Mouse (Mus musculus) layer of hippocampus, postnatal 14 days (tissue): ENCODE results near the gene Ahnak2. TPM values are rescaled to one million over a fixed set of nuclear protein-coding genes. Genes with fewer than 3 reads are reported as not detected.

ENCODE experiments used
- DNase-seq, 2 experiments: peaks; one replicate each; pipeline ENCODE4 v3.0.0; 2021 to 2022; ENCODE audit warnings: low spot score in 2 of 2, mixed read lengths in 1 of 2
- total RNA-seq, 2 experiments: library from RNA; stranded (reverse); gene quantifications; 2 replicates each; pipeline ENCODE4 v1.2.3; 2021

The Ahnak2 gene
- total RNA-seq, 2 experiments from 2014 or later, result 4.9 to 7.8 TPM

GRCm38 (mm10) chr12:112762018-112762417, 40.4 kb downstream of the Ahnak2 start:
- no peak for DNase-seq

DNA sequence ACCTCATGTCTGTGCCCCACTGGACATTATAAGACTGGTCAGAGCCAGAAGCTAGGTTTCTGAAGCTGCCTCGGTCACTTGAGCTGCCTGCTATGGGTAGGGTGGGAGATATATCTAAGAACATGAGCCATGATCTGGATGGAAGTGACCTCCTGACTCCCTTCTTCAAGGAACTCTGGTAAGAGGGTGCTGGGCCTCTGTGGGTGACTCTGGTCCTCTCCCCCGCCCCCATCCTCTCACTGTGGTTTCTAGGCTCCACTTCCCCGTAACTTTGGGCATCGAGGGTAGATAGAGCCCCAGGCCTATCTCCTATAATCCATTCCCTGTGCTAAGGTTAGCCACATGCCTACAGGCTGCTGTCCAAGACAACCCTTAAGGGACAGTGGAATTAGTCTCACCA, 41.0 kb downstream of the Ahnak2 start:
- no peak for DNase-seq

DNA sequence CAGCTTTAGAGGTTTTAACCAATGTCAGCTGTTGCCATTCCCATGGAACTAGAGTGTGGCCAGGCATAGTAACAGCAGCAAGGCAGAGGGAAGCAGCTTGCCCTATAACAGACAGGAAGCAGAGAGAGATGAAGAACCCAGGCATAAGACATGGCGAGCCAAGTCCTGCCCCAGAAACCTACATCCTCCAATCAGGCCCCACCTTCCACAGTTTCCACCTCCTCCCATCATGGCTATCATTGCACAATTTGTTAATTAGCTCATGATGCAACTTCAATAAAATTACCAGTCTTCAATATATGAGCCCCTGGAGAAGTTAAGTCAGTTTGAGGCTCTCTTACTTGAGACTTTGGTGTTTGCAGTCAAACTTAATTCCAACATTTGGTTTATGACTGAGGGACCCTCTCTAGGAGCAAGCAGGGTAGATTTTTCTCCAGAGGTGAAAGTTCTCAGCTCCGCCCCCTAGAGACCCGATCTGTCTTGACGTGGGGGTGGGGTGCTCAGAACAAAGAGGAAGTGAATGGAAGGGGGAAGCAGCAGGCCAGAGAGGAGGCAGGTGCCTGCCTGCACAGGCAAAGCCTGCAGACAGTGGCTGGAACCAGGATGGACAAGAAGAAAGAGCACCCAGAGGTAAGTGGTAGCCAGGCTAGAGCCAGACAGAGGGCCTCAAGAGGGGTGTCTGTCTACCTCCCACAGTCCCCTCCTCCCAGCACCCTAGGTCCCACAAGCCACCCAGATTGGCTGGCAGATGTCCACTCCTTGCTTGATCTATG, 42.1 kb downstream of the Ahnak2 start, which contains the start of gene Pld4:
Pld4 (plus strand) TSS at position 502 of the 773 bp plus-strand sequence.
- no peak for DNase-seq

- no peak for DNase-seq
Measured at GRCm38 (mm10) chr12:112759471-112759870, 43.0 kb downstream of the Ahnak2 start.

DNA sequence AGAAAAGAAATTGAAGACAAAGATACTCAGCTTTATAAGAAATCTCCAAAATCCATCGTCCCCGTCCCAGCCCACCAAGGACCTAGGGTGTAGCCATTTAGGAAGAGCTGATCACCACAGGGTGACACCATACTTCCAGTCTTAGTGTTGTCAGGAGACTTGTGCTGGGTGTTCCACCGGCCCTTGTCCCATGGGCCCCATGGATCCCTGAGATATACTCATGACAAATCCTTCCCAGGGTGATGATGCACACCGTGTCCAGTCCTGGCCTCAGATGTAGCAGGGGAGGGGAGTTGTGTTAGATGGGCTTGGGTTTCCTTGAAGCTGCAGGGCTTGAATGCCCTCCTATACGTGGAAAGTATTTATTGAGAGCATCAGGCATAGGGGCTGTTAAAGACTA, 44.6 kb downstream of the Ahnak2 start:
- no peak for DNase-seq

- DNase-seq, result no peak
Measured at GRCm38 (mm10) chr12:112755900-112756299, 46.6 kb downstream of the Ahnak2 start.

GRCm38 (mm10) chr12:112752399-112752798, 50.1 kb downstream of the Ahnak2 start:
- no peak for DNase-seq

GRCm38 (mm10) chr12:112750976-112751375, 51.5 kb downstream of the Ahnak2 start:
- no peak for DNase-seq

DNA sequence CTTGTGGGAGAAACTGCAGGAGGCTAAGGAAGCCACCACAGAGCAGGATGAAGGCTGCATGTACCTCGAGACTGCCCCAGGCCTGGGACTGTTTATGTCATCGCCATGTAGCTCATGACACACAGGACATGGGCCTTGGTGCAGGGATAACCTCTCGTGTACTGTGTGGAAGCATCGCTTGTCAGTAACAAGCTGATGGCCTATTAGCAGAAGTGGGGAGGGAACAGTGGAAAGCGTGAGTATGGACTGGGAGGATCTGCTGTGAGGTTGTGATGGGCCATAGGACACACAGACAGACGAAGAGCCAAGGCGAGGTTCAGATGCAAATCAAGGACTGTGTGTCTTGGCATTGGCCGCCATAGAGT, 54.9 kb downstream of the Ahnak2 start:
- no peak for DNase-seq

DNA sequence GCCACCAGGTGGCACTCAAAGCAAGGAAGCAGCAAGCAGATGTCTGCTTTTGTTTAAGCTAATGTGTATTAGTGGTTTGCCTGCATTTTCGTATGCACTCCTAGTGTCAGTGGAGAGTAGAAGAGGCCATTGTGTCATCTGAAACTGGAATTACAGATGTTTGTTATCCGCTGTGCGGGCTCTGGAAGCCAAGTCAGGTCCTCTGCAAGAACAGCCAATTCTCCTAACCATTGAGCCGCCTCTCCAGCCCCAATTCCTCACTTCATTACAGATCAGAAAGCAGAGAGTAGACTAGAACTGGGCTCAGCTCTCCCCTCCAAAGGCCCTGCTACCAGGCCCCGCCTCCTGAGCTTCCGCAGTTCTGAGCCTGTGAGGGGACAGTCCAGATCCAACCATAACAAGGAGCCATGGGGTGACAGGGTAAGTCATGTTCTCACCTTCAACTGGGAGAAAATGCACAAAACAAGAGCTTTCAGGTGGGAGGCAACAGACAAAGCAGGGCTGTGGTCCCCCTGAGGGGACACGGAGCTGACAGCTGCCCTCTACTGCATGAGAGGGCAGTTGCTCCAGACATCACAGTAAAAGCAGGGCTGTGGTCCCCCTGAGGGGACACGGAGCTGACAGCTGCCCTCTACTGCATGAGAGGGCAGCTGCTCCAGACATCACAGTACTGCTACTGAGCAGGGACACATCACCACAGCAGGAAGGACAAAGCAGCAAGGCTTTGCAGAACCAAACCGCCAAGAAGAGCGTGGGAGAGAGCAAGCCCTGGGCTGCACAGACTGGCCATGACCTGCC, 55.5 kb downstream of the Ahnak2 start:
- DNase-seq, result peak in 1 of 2 experiments; percentile 71

DNA sequence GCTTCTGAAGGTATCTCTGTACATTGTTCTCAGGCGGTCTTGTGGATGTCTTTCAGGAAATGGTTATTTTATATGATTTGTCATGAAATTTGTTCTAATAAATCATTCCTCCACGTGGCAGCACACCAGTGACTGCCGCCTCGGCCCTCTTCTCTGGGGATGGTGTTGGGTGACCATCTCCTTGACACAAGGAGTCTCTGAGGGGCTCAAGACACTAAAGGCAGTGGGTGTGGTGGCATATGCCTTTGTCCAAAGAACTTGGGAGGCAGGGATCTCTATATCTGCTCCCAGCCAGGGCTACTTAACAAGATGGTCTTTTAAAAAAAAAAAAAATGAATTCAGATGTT, 56.0 kb downstream of the Ahnak2 start:
- no peak for DNase-seq

DNA sequence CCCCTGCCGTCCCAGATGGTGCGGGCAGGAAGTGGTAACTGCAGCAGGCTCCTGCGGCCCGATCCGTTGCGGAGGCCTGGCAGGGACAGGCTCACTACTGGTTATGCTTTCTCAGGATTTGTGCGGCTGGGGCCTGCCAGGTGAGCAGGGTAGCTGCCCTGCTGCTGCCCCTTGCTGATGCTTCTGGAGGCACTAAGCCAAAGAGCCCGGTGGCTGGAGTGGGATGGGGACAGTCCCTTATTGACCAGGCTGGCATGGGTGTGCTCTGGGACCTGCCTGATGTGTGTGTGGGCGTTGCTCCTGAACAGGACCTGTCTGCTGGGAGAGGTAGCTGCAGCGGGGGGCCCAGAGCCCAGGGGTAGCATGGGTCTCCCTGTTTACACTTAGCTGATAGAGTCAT, 56.7 kb downstream of the Ahnak2 start:
- DNase-seq, result no peak

- DNase-seq, result no peak
Measured at GRCm38 (mm10) chr12:112744891-112745580, 57.4 kb downstream of the Ahnak2 start.

DNA sequence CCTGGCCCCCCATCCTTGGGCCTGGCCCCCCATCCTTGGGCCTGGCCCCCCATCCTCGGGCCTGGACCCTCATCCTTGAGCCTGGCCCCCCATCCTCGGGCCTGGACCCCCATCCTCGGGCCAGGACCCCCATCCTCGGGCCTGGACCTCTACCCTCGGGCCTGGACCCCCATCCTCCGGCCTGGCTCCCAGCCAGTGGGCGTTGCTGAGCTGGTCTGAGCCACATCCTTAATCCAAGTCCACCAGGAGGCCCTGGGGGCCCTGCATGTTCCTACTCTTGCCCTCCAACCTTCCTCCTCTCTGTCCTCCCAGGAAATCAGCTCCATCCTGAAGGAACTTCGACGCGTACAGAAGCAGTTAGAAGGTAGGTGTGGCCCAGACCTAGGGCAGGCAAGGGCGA, 58.2 kb downstream of the Ahnak2 start:
- DNase-seq, result no peak

DNA sequence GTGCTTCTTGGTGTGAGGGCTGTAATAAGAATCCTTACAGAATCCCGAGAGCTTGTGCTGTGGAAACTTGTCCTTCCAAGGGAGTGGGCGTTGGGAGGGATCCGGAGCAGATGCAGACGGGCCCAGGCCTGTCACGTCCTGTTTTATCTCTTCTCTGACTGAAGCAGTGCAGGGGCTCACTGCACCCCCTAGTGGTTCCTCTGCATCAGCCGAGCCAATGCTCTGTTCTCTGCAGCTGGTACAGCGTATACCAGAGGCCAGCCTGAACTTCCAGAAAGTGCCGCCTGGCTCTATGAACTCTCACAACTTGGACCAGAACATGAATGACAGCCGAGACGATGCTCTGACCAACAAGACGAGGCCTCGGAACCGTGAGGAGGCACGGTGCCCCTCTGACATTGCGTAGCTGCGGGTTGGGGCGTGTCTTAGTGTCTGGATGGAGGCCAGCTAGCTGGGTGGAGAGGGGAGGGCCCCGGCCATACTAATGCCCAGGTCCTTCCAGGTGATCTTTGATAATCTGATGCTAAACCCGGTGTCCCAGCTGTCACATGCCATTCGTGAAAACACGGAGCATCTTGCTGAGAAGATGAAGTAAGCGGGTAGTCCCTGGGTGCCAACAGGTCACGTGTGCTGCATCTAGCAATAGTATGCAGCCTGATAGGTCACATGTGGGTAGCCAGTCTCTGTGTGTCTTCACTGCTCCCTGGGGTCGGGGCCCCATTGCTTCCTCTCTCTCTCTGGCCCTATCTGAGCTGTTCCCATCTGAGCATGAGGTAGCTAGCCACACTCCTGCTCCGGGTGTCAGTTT, 59.1 kb downstream of the Ahnak2 start:
- peak; percentile 83 to 86 for DNase-seq

GRCm38 (mm10) chr12:112742768-112743167, 59.7 kb downstream of the Ahnak2 start:
- no peak for DNase-seq

- no peak for DNase-seq
Measured at GRCm38 (mm10) chr12:112739023-112739568, 63.4 kb downstream of the Ahnak2 start.

- no peak for DNase-seq
Measured at GRCm38 (mm10) chr12:112738281-112739022, 64.0 kb downstream of the Ahnak2 start.

- DNase-seq, result peak in 1 of 2 experiments; percentile 77
Measured at GRCm38 (mm10) chr12:112737761-112738160, 64.7 kb downstream of the Ahnak2 start.

DNA sequence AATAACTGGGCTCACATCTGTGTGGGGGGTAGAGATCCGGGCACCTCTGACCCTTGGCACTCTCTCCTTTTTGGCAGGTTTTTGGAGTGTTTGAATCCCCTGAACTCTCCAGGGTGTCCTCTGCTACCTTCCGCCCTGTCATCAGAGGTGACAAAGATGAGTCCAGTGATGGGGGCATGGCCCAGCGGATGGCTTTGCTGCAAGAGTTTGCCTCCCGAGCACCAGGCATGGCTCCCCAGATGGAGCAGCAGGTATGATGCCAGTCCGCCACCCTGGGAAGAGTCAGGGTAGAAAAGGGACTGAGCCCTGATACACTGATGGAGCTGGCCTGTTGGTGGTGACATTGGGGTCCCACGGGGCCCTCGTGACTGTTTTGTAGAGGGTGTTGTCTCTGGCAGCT, 65.4 kb downstream of the Ahnak2 start:
- DNase-seq, result no peak
